Mouse (Mus musculus) liver, adult 2 months (tissue): Measurements from ENCODE around the gene Drap1.

ENCODE experiments used
- CTCF ChIP-seq: fragments of 200-500 bp; IDR thresholded peaks from 2 replicates; pipeline ENCODE4 v1.5.1; 2011; ENCODE audit warnings: low read depth, low read length, control low read depth
- POLR2A ChIP-seq: fragments of 200-500 bp; IDR thresholded peaks from 2 replicates; pipeline ENCODE4 v1.6.1; 2011; ENCODE audit warnings: low read length, control low read depth; ENCODE audit not compliant: insufficient read depth; ENCODE audit errors: extremely low read depth

- no peak for TF ChIP-seq POLR2A
- no peak for TF ChIP-seq CTCF
Observed at GRCm38 (mm10) chr19:5419630-5420029, 5.1 kb downstream of the Drap1 start.
